Mouse (Mus musculus): Measurements from ENCODE around the gene Ambra1.

- TF ChIP-seq CTCF (IDR thresholded peaks at IDR 0.05; ENCODE audit: control insufficient read depth, insufficient read depth, insufficient replicate concordance, low read depth, low read length), result no peak
- TF ChIP-seq POLR2A (IDR thresholded peaks at IDR 0.05; ENCODE audit: control insufficient read depth, low read depth, low read length), result no peak
Observed at GRCm38 (mm10) chr2:91795091-91795490, 65.2 kb downstream of the Ambra1 start.
